Mouse (Mus musculus) WW6 (cell line): Measurements from ENCODE around the gene Ptprf.
A peak's percentile ranks its signal among the peaks of the same experiment; 100 is the strongest.

ENCODE experiments used
- DNase-seq: peaks from one replicate; pipeline ENCODE4 v3.0.0-alpha.2; 2013; ENCODE audit warnings: low read depth, low spot score

Gene Ptprf

GRCm38 (mm10) chr4:118206918-118207640 lies 84.1 kb downstream of the Ptprf start:
- DNase-seq, result no peak

DNA sequence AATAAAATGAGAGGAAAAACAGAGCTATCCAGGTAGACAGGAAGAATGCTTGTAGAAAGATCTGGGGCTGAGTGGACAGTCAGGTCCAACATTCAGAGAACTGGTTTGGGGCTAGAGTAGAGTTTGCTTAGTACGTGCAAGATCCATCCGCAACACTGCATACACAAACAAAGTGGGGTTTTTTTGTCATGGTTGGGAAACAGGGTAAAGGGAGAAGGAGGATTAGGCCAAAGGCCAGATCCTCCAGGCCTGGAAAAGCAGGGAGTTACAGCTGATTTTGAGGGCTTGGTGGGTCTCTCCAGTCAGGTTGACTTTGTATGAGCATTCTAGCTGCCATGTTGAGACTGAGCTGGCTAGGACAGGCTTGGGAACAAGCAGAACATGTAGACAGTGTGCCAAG lies 85.3 kb downstream of the Ptprf start:
- DNase-seq, result no peak

DNA sequence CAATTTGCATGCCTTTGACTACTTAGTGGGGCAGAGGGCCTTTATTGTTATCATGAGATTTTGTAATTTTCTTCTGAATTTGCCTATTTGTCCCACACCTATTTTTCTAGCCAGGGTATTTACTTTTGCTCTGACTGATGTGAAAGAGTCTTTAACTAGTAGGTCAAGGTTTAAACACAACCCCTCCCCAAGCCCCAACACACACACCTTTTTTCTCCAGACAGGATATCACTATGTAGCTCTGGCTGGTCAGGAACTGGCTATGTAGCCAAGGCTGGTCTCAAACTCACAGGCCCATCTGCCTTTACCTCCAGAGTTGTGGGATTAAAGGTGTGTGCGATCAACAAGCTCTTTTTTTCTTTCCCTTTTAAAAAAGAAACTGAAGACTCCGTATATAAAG lies 92.1 kb downstream of the Ptprf start:
- no peak for DNase-seq

- DNase-seq, result peak; percentile 60
These were observed 92.6 kb downstream of the Ptprf start for GRCm38 (mm10) chr4:118198606-118199005.

GRCm38 (mm10) chr4:118196185-118196584 lies 95.0 kb downstream of the Ptprf start:
- no peak for DNase-seq

DNA sequence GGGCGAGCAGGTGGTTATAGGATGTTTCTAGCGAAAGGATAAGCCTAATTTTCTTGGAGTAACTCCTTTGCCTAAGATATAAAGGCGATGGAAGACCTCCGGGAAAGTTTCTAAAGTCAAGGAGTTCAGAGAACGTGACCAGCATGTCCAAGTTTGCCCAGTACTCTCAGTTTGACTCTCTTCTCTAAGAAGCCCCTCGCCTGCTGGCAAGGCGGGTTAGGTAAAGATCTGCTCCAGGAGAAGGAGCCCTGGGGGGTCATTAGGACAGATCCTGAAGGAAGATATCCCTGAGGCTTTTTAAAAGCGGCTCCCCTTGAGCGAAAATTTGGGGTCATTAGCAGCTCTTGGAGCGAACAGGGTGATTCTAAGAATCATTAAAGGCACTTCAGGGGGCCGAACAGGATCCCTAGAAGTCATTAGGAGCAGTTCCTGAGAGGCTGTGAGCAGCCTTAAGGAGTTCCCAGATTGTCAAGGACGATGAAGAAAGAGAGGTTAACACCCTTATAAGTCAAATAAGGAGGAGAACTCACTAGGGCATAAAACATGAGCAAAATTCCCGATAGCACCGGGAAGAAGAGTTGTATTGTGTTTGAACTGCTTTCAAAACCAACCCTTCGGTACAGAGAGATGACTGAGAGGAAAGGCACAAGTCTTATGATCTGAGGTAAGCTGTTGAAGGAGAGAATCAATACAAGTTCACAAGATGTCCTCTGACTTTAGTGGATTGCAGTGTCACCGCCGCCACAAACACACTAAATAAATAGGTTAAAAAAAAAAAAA lies 110.7 kb downstream of the Ptprf start:
- no peak for DNase-seq

DNA sequence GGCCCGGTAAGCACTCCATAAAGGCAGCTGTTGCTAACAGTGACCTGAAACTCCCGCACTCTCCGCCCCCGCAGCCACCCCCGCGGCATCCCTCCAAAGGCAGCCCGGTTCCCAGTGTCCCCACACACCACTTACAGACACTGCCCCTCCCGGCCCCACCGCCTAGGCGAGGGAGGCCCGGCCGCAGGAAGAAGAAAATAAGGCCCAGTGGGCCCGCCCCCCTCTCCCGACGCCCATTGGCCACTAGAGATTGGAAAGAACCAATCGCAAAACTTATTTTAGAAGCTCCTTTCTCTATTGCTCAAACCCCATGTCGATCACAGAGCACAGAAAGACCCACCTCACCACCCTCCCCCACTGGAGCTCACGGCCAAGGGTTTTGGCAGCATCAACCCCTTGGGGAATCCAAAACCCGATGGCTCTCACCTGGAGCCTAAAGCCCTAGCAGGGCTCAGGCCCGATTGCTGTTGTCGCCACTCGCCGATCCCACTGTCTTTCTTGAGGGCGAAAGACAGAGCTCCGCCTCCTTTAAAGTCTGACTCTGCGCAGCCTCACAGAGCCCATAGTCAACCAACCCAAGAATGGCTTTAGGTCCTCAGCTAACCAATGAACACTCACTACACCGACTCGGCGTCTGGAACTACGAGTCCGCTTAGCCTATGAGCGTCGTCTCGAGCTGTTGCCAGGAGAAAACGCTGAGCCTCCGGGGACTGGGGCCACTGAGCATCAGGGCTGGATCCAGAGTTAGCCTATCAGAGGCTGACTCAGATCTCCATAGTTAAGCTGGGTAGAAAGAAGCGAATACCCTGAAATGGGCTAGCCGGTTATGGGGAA lies 111.5 kb downstream of the Ptprf start, which contains the start of gene Kdm4a:
Kdm4a (minus strand) TSS at position 577 of the 834 bp plus-strand sequence.
- DNase-seq, result peak; percentile 93

DNA sequence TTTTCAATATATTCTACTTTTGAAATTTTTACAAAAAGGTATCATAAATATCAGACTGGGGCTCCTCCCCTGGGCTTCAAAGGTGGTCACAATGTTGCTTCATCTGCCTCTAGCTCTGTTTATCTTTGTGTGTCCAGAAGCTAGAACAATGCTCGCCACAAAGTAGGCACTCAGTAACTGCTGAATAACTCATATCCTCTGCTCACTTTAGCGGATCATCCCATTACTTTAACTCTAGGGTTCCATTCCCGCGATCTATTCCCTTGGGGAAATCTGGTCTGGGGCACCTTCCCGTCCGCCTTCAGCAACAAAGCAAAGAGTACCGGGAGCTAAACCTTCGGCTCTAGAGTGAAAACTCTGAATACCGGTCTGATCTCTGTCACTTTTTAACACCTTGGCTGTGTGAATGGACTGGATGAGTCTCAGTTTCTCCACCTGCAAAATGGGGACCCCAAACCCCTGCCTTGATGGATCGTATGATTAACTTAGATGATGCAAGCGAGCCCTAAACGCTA lies 112.2 kb downstream of the Ptprf start:
- DNase-seq, result no peak

- DNase-seq, result no peak
These were observed 118.7 kb downstream of the Ptprf start for GRCm38 (mm10) chr4:118172461-118172860.

- DNase-seq, result peak; percentile 38
These were observed 120.2 kb downstream of the Ptprf start for GRCm38 (mm10) chr4:118171006-118171405.

- no peak for DNase-seq
These were observed 129.1 kb downstream of the Ptprf start for GRCm38 (mm10) chr4:118162123-118162522.
